Mouse (Mus musculus) liver, postnatal 0 days (tissue): Measurements from ENCODE around the gene Nrm.

Experiments used
- CTCF ChIP-seq: sonication (generic); IDR thresholded peaks from 2 replicates; pipeline ENCODE4 v1.5.1; 2016; ENCODE audit warnings: antibody characterized with exemption, low read depth
- EP300 ChIP-seq: IDR thresholded peaks from 2 replicates; pipeline ENCODE4 v1.6.1; 2016; ENCODE audit warnings: antibody characterized with exemption, low read depth, mild to moderate bottlenecking

DNA sequence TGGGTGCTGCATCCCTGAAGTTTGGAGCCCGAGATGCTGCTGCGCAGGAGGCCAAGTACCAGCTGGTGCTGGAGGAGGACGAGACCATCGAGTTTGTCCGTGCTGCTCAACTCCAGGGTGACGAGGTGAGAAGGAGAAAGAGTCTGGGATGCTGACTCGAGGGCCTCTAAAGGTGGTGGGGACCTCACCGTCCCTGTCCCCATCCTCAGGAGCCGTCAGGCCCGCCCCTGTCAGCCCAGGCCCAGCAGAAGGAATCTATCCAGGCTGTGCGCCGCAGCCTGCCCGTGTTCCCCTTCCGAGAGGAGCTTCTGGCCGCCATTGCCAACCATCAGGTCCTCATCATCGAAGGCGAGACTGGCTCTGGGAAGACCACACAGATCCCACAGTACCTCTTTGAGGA lies 21.8 kb downstream of the Nrm start:
- TF ChIP-seq CTCF = no peak
- TF ChIP-seq EP300 = no peak
